25 mouse cellular contexts compared by ENCODE assay signal in the genomic region with DNA sequence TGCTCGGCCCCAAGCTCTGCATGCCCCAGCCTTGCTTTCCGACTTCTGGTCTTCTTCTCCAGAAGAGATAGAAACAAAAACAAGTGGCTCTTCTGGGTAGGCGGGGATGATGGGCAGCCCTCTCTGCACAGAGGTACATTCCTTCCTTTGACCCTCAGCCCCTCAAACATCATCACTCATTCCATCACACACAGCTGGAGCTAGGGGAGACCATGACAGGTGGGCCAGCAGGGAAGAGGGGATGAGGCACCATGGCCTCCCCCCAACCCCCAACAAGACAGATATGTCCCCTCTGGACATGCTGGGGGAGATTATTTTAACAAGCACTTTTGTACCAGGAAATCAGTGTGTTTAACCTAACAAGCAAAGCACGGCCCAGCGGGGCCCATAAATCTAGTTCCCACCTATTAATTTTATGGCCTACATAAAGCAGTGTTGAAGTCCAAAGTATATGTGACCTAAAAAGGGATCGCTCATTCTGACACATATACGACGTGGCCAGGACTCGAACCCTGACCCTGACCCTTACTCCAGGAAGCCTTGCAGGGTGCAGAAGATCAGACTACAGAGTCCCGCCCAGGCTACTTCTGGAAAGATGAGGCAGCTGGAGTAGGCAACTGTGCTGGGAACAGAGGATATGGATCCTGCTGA.
DNase-seq lines count a peak whose midpoint lies in the region; TF ChIP-seq lines count a peak whose summit lies in the region.
"Had no signal": no experiment of that assay in that cellular context is flagged by ENCODE, and none has a peak within 500 bp of the region (broad histone marks: within the 10 kb centered on the region; RNA-seq: fewer than 3 reads in every experiment).

No protein-coding gene starts in this region.

- no peaks in the 10 kb centered on the region for H3K36me3 ChIP-seq in limb, embryonic 10.5 days
- H3K36me3 ChIP-seq in small intestine, adult 2 months (ENCODE audit: control insufficient read depth, insufficient read depth, low read length) = no peaks in the 10 kb centered on the region
- H3K36me3 ChIP-seq in embryonic facial prominence, embryonic 10.5 days (replicated peaks) = no peaks in the 10 kb centered on the region
- H3K36me3 ChIP-seq: forebrain, embryonic 12.5 days; heart, embryonic 13.5 days; hindbrain, embryonic 10.5 days; hindbrain, embryonic 15.5 days; midbrain, embryonic 12.5 days; neural tube, embryonic 12.5 days had no signal

- TF ChIP-seq POLR2A in small intestine, adult 2 months (IDR thresholded peaks at IDR 0.05; ENCODE audit: low read depth, low read length) = no peak

- H3K9me3 ChIP-seq in limb, embryonic 10.5 days (replicated peaks) = no peaks in the 10 kb centered on the region
- H3K9me3 ChIP-seq in embryonic facial prominence, embryonic 10.5 days = no peaks in the 10 kb centered on the region
- H3K9me3 ChIP-seq: forebrain, embryonic 12.5 days; heart, embryonic 13.5 days; hindbrain, embryonic 10.5 days; hindbrain, embryonic 15.5 days; midbrain, embryonic 12.5 days; neural tube, embryonic 12.5 days had no signal

- peak; percentile 44 for DNase-seq in embryo, embryonic 10.5 days (ENCODE audit: low spot score)
- no peak for DNase-seq in embryo, embryonic 10 days (ENCODE audit: low spot score)
- DNase-seq in kidney, postnatal 4 days = peak; percentile 38 to 43
- no peak for DNase-seq in kidney, adult 9 months
- DNase-seq in limb, embryonic 10.5 days (ENCODE audit: low spot score) = peak; percentile 71
- DNase-seq in Muller cell, postnatal 12 days (ENCODE audit: inconsistent ontology term) = no peak
- no peak for DNase-seq in embryonic facial prominence, embryonic 10.5 days (ENCODE audit: low spot score)
- DNase-seq: adrenal gland, adult 8-10 months; cerebellum, adult 8-10 months; cerebellum, postnatal 36 days; forebrain, postnatal 0 days; gastrocnemius, postnatal 10 days; heart, postnatal 10 days; kidney, adult 11 months; lung, postnatal 36 days; thymus, postnatal 14 days had no signal

- WGBS in limb, embryonic 10.5 days = 24% methylated on average over 10 of the region's 10 CpGs
- 32% methylated on average over 10 of the region's 10 CpGs for WGBS in small intestine, adult 2 months
- WGBS in embryonic facial prominence, embryonic 10.5 days = 87% methylated on average over 10 of the region's 10 CpGs

- peak overlapping the region; percentile 22 for H3K27ac ChIP-seq in limb, embryonic 10.5 days
- H3K27ac ChIP-seq in small intestine, adult 2 months (ENCODE audit: insufficient read depth, low read depth, low read length) = peak overlapping the region; percentile 29
- no peak overlapping the region for H3K27ac ChIP-seq in embryonic facial prominence, embryonic 10.5 days (replicated peaks)
- H3K27ac ChIP-seq: forebrain, embryonic 12.5 days; heart, embryonic 13.5 days; hindbrain, embryonic 10.5 days; hindbrain, embryonic 15.5 days; midbrain, embryonic 12.5 days; neural tube, embryonic 12.5 days had no signal

- peaks cover 49% of the 10 kb centered on the region for H3K4me1 ChIP-seq in limb, embryonic 10.5 days
- peaks cover 17% of the 10 kb centered on the region for H3K4me1 ChIP-seq in small intestine, adult 2 months (ENCODE audit: control insufficient read depth, insufficient read depth, insufficient read length, low read length)
- peaks cover 27% of the 10 kb centered on the region for H3K4me1 ChIP-seq in embryonic facial prominence, embryonic 10.5 days
- H3K4me1 ChIP-seq: forebrain, embryonic 12.5 days; heart, embryonic 13.5 days; hindbrain, embryonic 10.5 days; hindbrain, embryonic 15.5 days; neural tube, embryonic 12.5 days had no signal

- H3K27me3 ChIP-seq in limb, embryonic 10.5 days (ENCODE audit: low read depth, poor library complexity, severe bottlenecking) = peaks cover 59% of the 10 kb centered on the region
- H3K27me3 ChIP-seq in small intestine, adult 2 months (ENCODE audit: control insufficient read depth, insufficient read depth, low read length) = no peaks in the 10 kb centered on the region
- H3K27me3 ChIP-seq in embryonic facial prominence, embryonic 10.5 days (replicated peaks; ENCODE audit: low read depth, poor library complexity, severe bottlenecking) = peaks cover 19% of the 10 kb centered on the region
- H3K27me3 ChIP-seq: hindbrain, embryonic 15.5 days; neural tube, embryonic 12.5 days had no signal

- H3K4me3 ChIP-seq in limb, embryonic 10.5 days = no peak overlapping the region
- H3K4me3 ChIP-seq in small intestine, adult 2 months (ENCODE audit: low read depth, low read length) = no peak overlapping the region
- H3K4me3 ChIP-seq in embryonic facial prominence, embryonic 10.5 days = no peak overlapping the region
- H3K4me3 ChIP-seq: erythroblast, embryonic 14.5 days; forebrain, embryonic 12.5 days; heart, embryonic 13.5 days; hindbrain, embryonic 10.5 days; hindbrain, embryonic 15.5 days; midbrain, embryonic 12.5 days; myocyte; neural tube, embryonic 12.5 days had no signal

- TF ChIP-seq CTCF in small intestine, adult 2 months (IDR thresholded peaks at IDR 0.05; ENCODE audit: extremely low read depth, insufficient read length, insufficient replicate concordance, low read depth, low read length) = no peak

Comparison
In these comparisons a context has a peak if more than half of its experiments do, and no peak if none do; other contexts are left out.
1. DNase-seq: peak in embryo, embryonic 10.5 days (single experiment), kidney, postnatal 4 days (2 of 2) and limb, embryonic 10.5 days (single experiment); none in embryo, embryonic 10 days (single experiment), kidney, adult 9 months (single experiment), Muller cell, postnatal 12 days (single experiment) and embryonic facial prominence, embryonic 10.5 days (single experiment).